Mouse (Mus musculus) MEL (cell line): ENCODE data around the gene Aes. TPM values are rescaled to one million over a fixed set of nuclear protein-coding genes. Genes with fewer than 3 reads are reported as not detected.

Source experiments
- DNase-seq: peaks from one replicate; pipeline ENCODE4 v3.0.0; 2011; ENCODE audit warnings: low read depth, low spot score
- H3K27ac ChIP-seq: 2 replicates; pipeline ENCODE4 v1.5.1; 2012; ENCODE audit warnings: low read depth, mild to moderate bottlenecking, control low read depth, low read length, moderate library complexity; ENCODE audit not compliant: control insufficient read depth
- H3K27me3 ChIP-seq, 2 experiments: fragments of 150-350 bp in 1 of 2; sonication (generic) in 1 of 2; 2 replicates each; pipeline ENCODE4 v1.6.1; 2012; ENCODE audit warnings: low read length in 2 of 2, mild to moderate bottlenecking in 2 of 2, improper control_type of control experiment in 1 of 2, moderate library complexity in 1 of 2; ENCODE audit not compliant: insufficient read depth in 2 of 2, control insufficient read depth in 1 of 2
- H3K36me3 ChIP-seq, 2 experiments: 2 replicates each; pipeline ENCODE4 v1.6.1; 2012 to 2014; ENCODE audit warnings: low read length in 2 of 2, improper control_type of control experiment in 1 of 2, inconsistent platforms in 1 of 2, mild to moderate bottlenecking in 1 of 2; ENCODE audit not compliant: insufficient read depth in 2 of 2, control insufficient read depth in 1 of 2
- H3K4me1 ChIP-seq, 2 experiments: fragments of 150-350 bp in 1 of 2; sonication (generic) in 1 of 2; 2 replicates each; pipeline ENCODE4 v1.6.1; 2012; ENCODE audit warnings: low read length in 2 of 2, improper control_type of control experiment in 1 of 2, mild to moderate bottlenecking in 1 of 2; ENCODE audit not compliant: insufficient read depth in 2 of 2, control insufficient read depth in 1 of 2
- H3K4me3 ChIP-seq, 2 experiments: fragments of 150-350 bp in 1 of 2; sonication (generic) in 1 of 2; 2 replicates each; pipeline ENCODE4 v1.5.1; 2012; ENCODE audit warnings: low read depth in 2 of 2, low read length in 2 of 2, mild to moderate bottlenecking in 2 of 2, moderate library complexity in 2 of 2, control low read depth in 1 of 2, improper control_type of control experiment in 1 of 2; ENCODE audit not compliant: control insufficient read depth in 1 of 2, insufficient read depth in 1 of 2
- H3K79me2 ChIP-seq: 2 replicates; pipeline ENCODE4 v1.6.1; 2012; ENCODE audit warnings: mild to moderate bottlenecking, low read length, moderate library complexity; ENCODE audit not compliant: control insufficient read depth, poor library complexity, insufficient read depth
- H3K9ac ChIP-seq: 2 replicates; pipeline ENCODE4 v1.6.1; 2012; ENCODE audit warnings: low read depth, mild to moderate bottlenecking, control low read depth, low read length, moderate library complexity; ENCODE audit not compliant: control insufficient read depth, poor library complexity, severe bottlenecking
- H3K9me3 ChIP-seq: fragments of 150-350 bp; sonication (generic); replicated peaks from 2 replicates; pipeline ENCODE4 v1.6.1; 2012; ENCODE audit warnings: mild to moderate bottlenecking, low read length, improper control_type of control experiment, moderate library complexity; ENCODE audit not compliant: insufficient read depth
- CHD1 ChIP-seq: IDR thresholded peaks from 2 replicates; pipeline ENCODE4 v1.6.1; 2012; ENCODE audit warnings: low read depth, mild to moderate bottlenecking, inconsistent platforms, low read length, improper control_type of control experiment
- CTCF ChIP-seq, 3 experiments: IDR thresholded peaks in 2 of 3; conservative IDR thresholded peaks in 1 of 3; 2 replicates each; pipeline ENCODE4 v1.5.1; 2011 to 2012; ENCODE audit warnings: low read length in 3 of 3, low read depth in 2 of 3, mild to moderate bottlenecking in 2 of 3, improper control_type of control experiment in 1 of 3, inconsistent platforms in 1 of 3, mixed read lengths in 1 of 3, moderate library complexity in 1 of 3; ENCODE audit not compliant: control insufficient read depth in 1 of 3, insufficient read depth in 1 of 3, poor library complexity in 1 of 3, severe bottlenecking in 1 of 3
- E2F4 ChIP-seq: IDR thresholded peaks from 2 replicates; pipeline ENCODE4 v1.6.1; 2011; ENCODE audit warnings: low read depth, low read length, improper control_type of control experiment, borderline replicate concordance
- ELF1 ChIP-seq: IDR thresholded peaks from 2 replicates; pipeline ENCODE4 v1.6.1; 2014; ENCODE audit warnings: low read depth, mild to moderate bottlenecking, inconsistent platforms, low read length, improper control_type of control experiment, moderate library complexity
- EP300 ChIP-seq, 2 experiments: IDR thresholded peaks; 2 replicates each; pipeline ENCODE4 v1.6.1; 2011; ENCODE audit warnings: improper control_type of control experiment in 2 of 2, low read length in 2 of 2, low read depth in 1 of 2, mild to moderate bottlenecking in 1 of 2
- JUND ChIP-seq: IDR thresholded peaks from 2 replicates; pipeline ENCODE4 v1.6.1; 2011; ENCODE audit warnings: low read depth, mild to moderate bottlenecking, improper control_type of control experiment, low read length
- MAFK ChIP-seq: IDR thresholded peaks from 2 replicates; pipeline ENCODE4 v1.6.1; 2011; ENCODE audit warnings: low read depth, mild to moderate bottlenecking, low read length, improper control_type of control experiment, borderline replicate concordance
- MAX ChIP-seq: IDR thresholded peaks from 2 replicates; pipeline ENCODE4 v1.6.1; 2011; ENCODE audit warnings: low read length, improper control_type of control experiment
- MAZ ChIP-seq: IDR thresholded peaks from 2 replicates; pipeline ENCODE4 v1.6.1; 2012; ENCODE audit warnings: low read depth, mild to moderate bottlenecking, inconsistent platforms, low read length, improper control_type of control experiment
- MEF2A ChIP-seq: IDR thresholded peaks from 2 replicates; pipeline ENCODE4 v1.6.1; 2014; ENCODE audit warnings: low read depth, mild to moderate bottlenecking, inconsistent platforms, low read length, improper control_type of control experiment; ENCODE audit not compliant: poor library complexity, insufficient replicate concordance, severe bottlenecking; ENCODE audit errors: extremely low read depth
- MXI1 ChIP-seq: IDR thresholded peaks from 2 replicates; pipeline ENCODE4 v1.6.1; 2011; ENCODE audit warnings: mild to moderate bottlenecking, low read depth, low read length, improper control_type of control experiment
- MYC ChIP-seq: IDR thresholded peaks from 2 replicates; pipeline ENCODE4 v1.6.1; 2011; ENCODE audit warnings: low read depth, mild to moderate bottlenecking, low read length, improper control_type of control experiment, moderate library complexity
- NELFE ChIP-seq: IDR thresholded peaks from 2 replicates; pipeline ENCODE4 v1.6.1; 2011; ENCODE audit warnings: low read depth, low read length, improper control_type of control experiment
- POLR2AphosphoS5 ChIP-seq: IDR thresholded peaks from 2 replicates; pipeline ENCODE4 v1.6.1; 2012; ENCODE audit warnings: low read depth, borderline replicate concordance, mild to moderate bottlenecking, inconsistent platforms, low read length, moderate library complexity, mixed read lengths
- RAD21 ChIP-seq: IDR thresholded peaks from 2 replicates; pipeline ENCODE4 v1.6.1; 2011; ENCODE audit warnings: mild to moderate bottlenecking, low read depth, low read length, improper control_type of control experiment
- SMC3 ChIP-seq: IDR thresholded peaks from 2 replicates; pipeline ENCODE4 v1.6.1; 2011; ENCODE audit warnings: low read depth, low read length, improper control_type of control experiment
- TAL1 ChIP-seq: IDR thresholded peaks from 2 replicates; pipeline ENCODE4 v1.6.1; 2012; ENCODE audit warnings: mild to moderate bottlenecking, inconsistent platforms, low read length, moderate library complexity, mixed read lengths
- UBTF ChIP-seq: IDR thresholded peaks from 2 replicates; pipeline ENCODE4 v1.6.1; 2012; ENCODE audit warnings: low read depth, mild to moderate bottlenecking, inconsistent platforms, low read length, improper control_type of control experiment, moderate library complexity, borderline replicate concordance; ENCODE audit not compliant: insufficient read depth
- USF1 ChIP-seq: IDR thresholded peaks from 2 replicates; pipeline ENCODE4 v1.6.1; 2014; ENCODE audit warnings: low read depth, mild to moderate bottlenecking, inconsistent platforms, low read length, improper control_type of control experiment, moderate library complexity
- USF2 ChIP-seq, 2 experiments: IDR thresholded peaks; 2 replicates each; pipeline ENCODE4 v1.6.1; 2011 to 2012; ENCODE audit warnings: improper control_type of control experiment in 2 of 2, low read length in 2 of 2, borderline replicate concordance in 1 of 2, inconsistent platforms in 1 of 2, low read depth in 1 of 2, mild to moderate bottlenecking in 1 of 2; ENCODE audit not compliant: insufficient read depth in 1 of 2
- ZC3H11A ChIP-seq: IDR thresholded peaks from 2 replicates; pipeline ENCODE4 v1.6.1; 2012; ENCODE audit warnings: low read depth, mild to moderate bottlenecking, inconsistent platforms, low read length, improper control_type of control experiment
- ZKSCAN1 ChIP-seq: IDR thresholded peaks from 2 replicates; pipeline ENCODE4 v1.6.1; 2012; ENCODE audit warnings: low read depth, mild to moderate bottlenecking, inconsistent platforms, low read length, improper control_type of control experiment, moderate library complexity
- ZNF384 ChIP-seq: IDR thresholded peaks from 2 replicates; pipeline ENCODE4 v1.6.1; 2012; ENCODE audit warnings: low read depth, mild to moderate bottlenecking, inconsistent platforms, low read length, improper control_type of control experiment
- polyA plus RNA-seq, 2 experiments: library from polyadenylated mRNA; stranded (reverse) in 1 of 2; unstranded in 1 of 2; fragments of >175 nt in 1 of 2; fragments of >200 nt in 1 of 2; gene quantifications; 2 replicates each; pipeline versions ENCODE4 v1.2.1 to v1.2.4; 2012; ENCODE audit warnings: low replicate concordance in 2 of 2, low read depth in 1 of 2; ENCODE audit not compliant: insufficient read length in 2 of 2, insufficient read depth in 1 of 2, missing spikeins in 1 of 2
- total RNA-seq: library from RNA; depleted of rRNA; stranded (reverse); fragments of 300-350 nt; gene quantifications from 2 replicates; pipeline ENCODE4 v1.2.3, GENCODE M21; 2012

Aes gene
- total and polyA plus RNA-seq, 3 experiments = 197 to 355 TPM; not detected in 1

GRCm38 (mm10) chr10:81593935-81594334 is 34.6 kb downstream of the Aes start:
- TF ChIP-seq MAZ (no peak), RAD21 (no peak), POLR2AphosphoS5 (no peak), ZKSCAN1 (no peak), E2F4 (no peak), MAFK (no peak), MEF2A (no peak), JUND (no peak), NELFE (no peak), TAL1 (no peak), CHD1 (no peak), EP300 (IDR thresholded peaks at IDR 0.05; ENCODE audit: low read depth in 1 of 2, low read length in 2 of 2) (no peak)
- no peaks in the 10 kb centered on the region for H3K4me1 ChIP-seq
- H3K27ac ChIP-seq = no peak overlapping the region
- no peaks in the 10 kb centered on the region for H3K36me3 ChIP-seq
- H3K27me3 ChIP-seq = no peaks in the 10 kb centered on the region
- no peaks in the 10 kb centered on the region for H3K9me3 ChIP-seq
- H3K79me2 ChIP-seq = no peaks in the 10 kb centered on the region
- no peak overlapping the region for H3K4me3 ChIP-seq
- H3K9ac ChIP-seq = no peak overlapping the region
- no peak for DNase-seq

- no peaks in the 10 kb centered on the region for H3K9me3 ChIP-seq
- no peak for TF ChIP-seq POLR2AphosphoS5
- no peak for TF ChIP-seq MAZ
- TF ChIP-seq MAFK = no peak
- no peak for TF ChIP-seq MYC
- no peak for TF ChIP-seq TAL1
- no peak for TF ChIP-seq ZNF384
- TF ChIP-seq MXI1 = no peak
- TF ChIP-seq USF1 = no peak
- no peak for TF ChIP-seq ZC3H11A
- no peak for TF ChIP-seq UBTF
- no peak for TF ChIP-seq CHD1
- no peak for TF ChIP-seq CTCF (IDR thresholded peaks at IDR 0.05 in 2 of 3, conservative IDR thresholded peaks at IDR 0.05 in 1 of 3; ENCODE audit: control insufficient read depth in 1 of 3, insufficient read depth in 1 of 3, low read depth in 2 of 3, low read length in 3 of 3, poor library complexity in 1 of 3, severe bottlenecking in 1 of 3)
- no peak for TF ChIP-seq RAD21
- no peak for TF ChIP-seq USF2 (IDR thresholded peaks at IDR 0.05; ENCODE audit: borderline replicate concordance in 1 of 2, insufficient read depth in 1 of 2, low read depth in 1 of 2, low read length in 2 of 2)
- no peak for TF ChIP-seq JUND
- TF ChIP-seq MAX = no peak
- no peak for TF ChIP-seq SMC3
- no peak for TF ChIP-seq ELF1
- peaks cover 5% of the 10 kb centered on the region in 2 experiments for H3K4me1 ChIP-seq
- H3K79me2 ChIP-seq = no peaks in the 10 kb centered on the region; the same call in 1 of the 2 replicates
- H3K9ac ChIP-seq = no peak overlapping the region
- H3K27ac ChIP-seq = no peak overlapping the region
- no peak overlapping the region for H3K4me3 ChIP-seq
- H3K27me3 ChIP-seq = no peaks in the 10 kb centered on the region
- no peak for DNase-seq
- H3K36me3 ChIP-seq = no peaks in the 10 kb centered on the region; a peak in 1 of 4 replicates
Measured at GRCm38 (mm10) chr10:81595599-81595998, 36.3 kb downstream of the Aes start.
